Mouse (Mus musculus) kidney, adult 2 months (tissue): ENCODE measurements around the gene Fam151b. TPM values are rescaled to one million over a fixed set of nuclear protein-coding genes. Genes with fewer than 3 reads are reported as not detected.

Experiments used
- DNase-seq: peaks from one replicate; pipeline ENCODE4 v3.0.0; 2021
- H3K27ac ChIP-seq: fragments of 200-500 bp; 2 replicates; pipeline ENCODE4 v1.5.1; 2012; ENCODE audit warnings: low read depth, low read length, control low read depth, inconsistent platforms; ENCODE audit not compliant: insufficient read depth
- H3K27me3 ChIP-seq: fragments of 200-500 bp; replicated peaks from 2 replicates; pipeline ENCODE4 v1.6.1; 2012; ENCODE audit warnings: mild to moderate bottlenecking, moderate library complexity, low read length, inconsistent platforms; ENCODE audit not compliant: control insufficient read depth, insufficient read depth
- H3K36me3 ChIP-seq: fragments of 200-500 bp; 2 replicates; pipeline ENCODE4 v1.6.1; 2012; ENCODE audit warnings: mild to moderate bottlenecking, moderate library complexity, low read length, inconsistent platforms; ENCODE audit not compliant: control insufficient read depth, insufficient read depth
- H3K4me1 ChIP-seq: fragments of 200-500 bp; 2 replicates; pipeline ENCODE4 v1.6.1; 2011; ENCODE audit warnings: low read length; ENCODE audit not compliant: control insufficient read depth, insufficient read depth
- H3K4me3 ChIP-seq: fragments of 200-500 bp; 2 replicates; pipeline ENCODE4 v1.5.1; 2011; ENCODE audit warnings: mild to moderate bottlenecking, low read depth, low read length, control low read depth; ENCODE audit not compliant: insufficient read depth
- CTCF ChIP-seq: fragments of 200-500 bp; conservative IDR thresholded peaks from 2 replicates; pipeline ENCODE4 v1.5.1; 2011; ENCODE audit warnings: low read depth, mild to moderate bottlenecking, control low read depth, low read length, moderate library complexity, mixed read lengths; ENCODE audit not compliant: insufficient read depth, insufficient read length
- POLR2A ChIP-seq: fragments of 200-500 bp; IDR thresholded peaks from one replicate; pipeline ENCODE4 v1.6.1; 2011; ENCODE audit warnings: low read depth, low read length, control low read depth
- WGBS: fragments of 180-500 bp; shearing (Covaris S2); methylation state at CpG from one replicate; pipeline ENCODE4 v1.1.7; 2018; 5-methylcytosine and 5-hydroxymethylcytosine counted together
- polyA plus RNA-seq: library from polyadenylated mRNA; depleted of rRNA; stranded (reverse); fragments of >200 nt; gene quantifications from 2 replicates; pipeline ENCODE4 v1.2.3, GENCODE M21; 2012; rRNA removed

The Fam151b gene
- polyA plus RNA-seq, 1 experiment, result 5.1 TPM

GRCm38 (mm10) chr13:92423711-92424110 is 60.1 kb downstream of the Fam151b start:
- no peaks in the 10 kb centered on the region for H3K4me1 ChIP-seq
- H3K36me3 ChIP-seq, result no peaks in the 10 kb centered on the region
- 0 out of 2 replicates have a peak, but pooled peaks cover 2% of the 10 kb centered on the region for H3K27me3 ChIP-seq
- DNase-seq, result no peak
- H3K27ac ChIP-seq, result no peak overlapping the region
- WGBS, result 44% methylated on average over 3 of the region's 3 CpGs
- TF ChIP-seq POLR2A (no peak), CTCF (no peak)
- H3K4me3 ChIP-seq, result no peak overlapping the region

- no peak for DNase-seq
- WGBS, result 85% methylated on average over 11 of the region's 11 CpGs
- H3K27me3 ChIP-seq, result no peaks in the 10 kb centered on the region
- no peak overlapping the region for H3K27ac ChIP-seq
- no peaks in the 10 kb centered on the region for H3K4me1 ChIP-seq
- H3K36me3 ChIP-seq, result no peaks in the 10 kb centered on the region
- TF ChIP-seq CTCF, result no peak
- no peak for TF ChIP-seq POLR2A
- H3K4me3 ChIP-seq, result no peak overlapping the region
These were observed 64.2 kb downstream of the Fam151b start for GRCm38 (mm10) chr13:92419630-92420029.

GRCm38 (mm10) chr13:92410486-92410885 is 73.3 kb downstream of the Fam151b start:
- Histone ChIP-seq H3K27me3 (no peaks in the 10 kb centered on the region), H3K36me3 (no peaks in the 10 kb centered on the region), H3K27ac (no peak overlapping the region), H3K4me3 (no peak overlapping the region), H3K4me1 (no peaks in the 10 kb centered on the region)
- WGBS, result 82% methylated on average over 2 of the region's 2 CpGs
- DNase-seq, result no peak
- TF ChIP-seq POLR2A (no peak), CTCF (no peak)

GRCm38 (mm10) chr13:92403496-92403895 is 80.3 kb downstream of the Fam151b start:
- Histone ChIP-seq H3K4me3 (no peak overlapping the region), H3K36me3 (no peaks in the 10 kb centered on the region), H3K27ac (no peak overlapping the region), H3K4me1 (no peaks in the 10 kb centered on the region), H3K27me3 (no peaks in the 10 kb centered on the region)
- TF ChIP-seq POLR2A (no peak), CTCF (no peak)
- 62% methylated on average over 3 of the region's 3 CpGs for WGBS
- DNase-seq, result no peak

- TF ChIP-seq CTCF, result no peak; the same call in 1 of the 2 replicates
- TF ChIP-seq POLR2A, result no peak
- 35% methylated on average over 2 of the region's 2 CpGs for WGBS
- Histone ChIP-seq H3K27me3 (no peaks in the 10 kb centered on the region), H3K27ac (no peak overlapping the region), H3K36me3 (no peaks in the 10 kb centered on the region), H3K4me1 (no peaks in the 10 kb centered on the region), H3K4me3 (no peak overlapping the region)
- DNase-seq, result peak; percentile 36
These were observed 81.8 kb downstream of the Fam151b start for GRCm38 (mm10) chr13:92402063-92402462.

Other genes with a start within 250 kb of the Fam151b start
- not detected in 2 replicates for gene Gm20379, start 178.0 kb downstream of the Fam151b start, polyA plus RNA-seq
- gene Dhfr, start 129.3 kb downstream of the Fam151b start, polyA plus RNA-seq, result 8.7 and 9.7 TPM in 2 replicates
- gene Msh3, start 129.0 kb downstream of the Fam151b start, polyA plus RNA-seq, result 5.5 and 6.6 TPM in 2 replicates
- 0.23 and 0.37 TPM in 2 replicates for gene Ankrd34b, start 58.1 kb downstream of the Fam151b start, polyA plus RNA-seq
- 4.7 and 5.1 TPM in 2 replicates for gene Zfyve16, start 46.9 kb upstream of the Fam151b start, polyA plus RNA-seq
- gene Spz1, start 92.2 kb upstream of the Fam151b start, polyA plus RNA-seq, result 0.09 and 0.22 TPM in 2 replicates
- 10.4 and 11.1 TPM in 2 replicates for gene Serinc5, start 127.1 kb upstream of the Fam151b start, polyA plus RNA-seq